Mouse (Mus musculus) embryonic facial prominence, embryonic 12.5 days (tissue): ENCODE data around the gene Prkar1a. TPM values are rescaled to one million over a fixed set of nuclear protein-coding genes. Genes with fewer than 3 reads are reported as not detected.
"Not testable (repeated sequence)": the region's sequence is repeated elsewhere in the genome, so short reads cannot be mapped to it uniquely, and the experiment has no call there.

ENCODE experiments used
- ATAC-seq: fragments of 200-750 bp; cut with Nextera tagmentation; 2 replicates; pipeline ENCODE4 v1.8.0; 2017; ENCODE audit not compliant: insufficient number of reproducible peaks, insufficient read depth, low FRiP score, low TSS enrichment
- H3K27ac ChIP-seq: fragments of 300-500 bp; sonication (generic); 2 replicates; pipeline ENCODE4 v1.5.1; 2016; ENCODE audit warnings: mild to moderate bottlenecking
- H3K27me3 ChIP-seq: fragments of 300-500 bp; sonication (generic); 2 replicates; pipeline ENCODE4 v1.6.1; 2016; ENCODE audit warnings: mild to moderate bottlenecking, moderate library complexity
- H3K36me3 ChIP-seq: fragments of 300-500 bp; sonication (generic); 2 replicates; pipeline ENCODE4 v1.6.1; 2016; ENCODE audit warnings: mild to moderate bottlenecking
- H3K4me1 ChIP-seq: fragments of 300-500 bp; sonication (generic); 2 replicates; pipeline ENCODE4 v1.6.1; 2016
- H3K4me2 ChIP-seq: fragments of 300-500 bp; sonication (generic); replicated peaks from 2 replicates; pipeline ENCODE4 v1.6.1; 2016; ENCODE audit warnings: mild to moderate bottlenecking, moderate library complexity
- H3K4me3 ChIP-seq: fragments of 300-500 bp; sonication (generic); 2 replicates; pipeline ENCODE4 v1.5.1; 2016; ENCODE audit warnings: mild to moderate bottlenecking
- H3K9ac ChIP-seq: fragments of 300-500 bp; sonication (generic); 2 replicates; pipeline ENCODE4 v1.6.1; 2016; ENCODE audit warnings: mild to moderate bottlenecking, moderate library complexity
- H3K9me3 ChIP-seq: fragments of 300-500 bp; sonication (generic); 2 replicates; pipeline ENCODE4 v1.6.1; 2016; ENCODE audit warnings: mild to moderate bottlenecking, moderate library complexity
- WGBS: fragments of 180-500 bp; shearing (Covaris S2); methylation state at CpG from one replicate; pipeline ENCODE4 v1.1.7; 2016; 5-methylcytosine and 5-hydroxymethylcytosine counted together
- polyA plus RNA-seq: library from polyadenylated mRNA; unstranded; fragments of >200 nt; fragmentation: Nextera tagmentation; extraction: Ambion mirVana; gene quantifications from 2 replicates; pipeline ENCODE4 v1.2.1, GENCODE M21; 2016

Prkar1a gene
- polyA plus RNA-seq = 375 and 392 TPM in 2 replicates

DNA sequence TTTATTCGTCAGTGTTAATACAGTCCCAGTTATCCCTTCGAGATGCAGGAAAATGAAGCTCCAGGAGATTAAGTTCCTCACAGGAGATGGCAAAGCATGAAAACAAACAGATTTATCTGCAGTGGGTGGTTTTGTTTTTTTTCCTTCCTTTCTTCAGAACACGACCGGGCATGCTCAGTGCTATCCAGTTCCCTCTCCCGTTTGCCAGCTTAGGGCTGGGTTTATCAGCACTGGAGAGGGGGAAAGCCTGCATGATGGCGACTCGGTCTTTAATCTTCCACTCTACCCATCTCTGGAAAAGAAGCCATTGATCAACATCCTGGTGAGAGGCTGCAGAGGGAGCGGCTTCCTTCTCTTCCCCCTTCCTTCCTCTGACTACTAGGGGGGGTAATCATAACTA lies at the start of gene Prkar1a:
TSS of gene Prkar1a (plus strand) at position 200 of the 400 bp plus-strand sequence.
- WGBS = 32% methylated on average over 8 of the region's 8 CpGs
- Histone ChIP-seq H3K9ac (peak within 1 kb of the TSS; percentile 98), H3K36me3 (no peaks in the 10 kb centered on the region), H3K27me3 (no peaks in the 10 kb centered on the region), H3K4me3 (peak within 1 kb of the TSS; percentile 96), H3K27ac (peak within 1 kb of the TSS; percentile 96), H3K4me1 (peaks cover 24% of the 10 kb centered on the region), H3K4me2 (peak within 1 kb of the TSS; percentile 68), H3K9me3 (no peaks in the 10 kb centered on the region)
- no peak for ATAC-seq

DNA sequence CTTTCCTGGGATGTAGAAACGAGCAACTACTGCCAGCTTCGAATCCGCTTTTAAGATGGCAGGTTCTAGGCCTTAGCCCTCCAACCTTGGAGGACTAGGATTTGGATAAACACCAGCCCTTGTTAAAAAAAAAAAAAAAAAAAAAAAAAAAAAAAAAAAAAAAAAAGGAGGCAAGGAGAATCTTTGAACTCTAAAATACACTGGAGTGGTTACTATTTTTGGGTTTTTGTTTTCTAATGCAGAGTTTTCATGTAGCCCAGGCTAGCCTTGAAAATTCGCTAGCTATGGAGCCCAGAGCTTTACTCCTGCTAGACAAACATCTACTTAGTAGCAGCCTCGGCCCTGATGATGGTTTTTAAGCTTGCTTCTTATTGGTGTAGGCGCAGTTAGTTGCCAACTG lies 41.6 kb upstream of the Prkar1a start:
- H3K27me3 ChIP-seq = no peaks in the 10 kb centered on the region
- H3K4me2 ChIP-seq = no peak overlapping the region
- 84% methylated on average over 6 of the region's 6 CpGs for WGBS
- H3K4me3 ChIP-seq = no peak overlapping the region
- H3K36me3 ChIP-seq = peaks cover 19% of the 10 kb centered on the region
- no peak overlapping the region for H3K9ac ChIP-seq
- H3K4me1 ChIP-seq = peaks cover 13% of the 10 kb centered on the region
- no peak overlapping the region for H3K27ac ChIP-seq
- H3K9me3 ChIP-seq = no peaks in the 10 kb centered on the region
- no peak for ATAC-seq

DNA sequence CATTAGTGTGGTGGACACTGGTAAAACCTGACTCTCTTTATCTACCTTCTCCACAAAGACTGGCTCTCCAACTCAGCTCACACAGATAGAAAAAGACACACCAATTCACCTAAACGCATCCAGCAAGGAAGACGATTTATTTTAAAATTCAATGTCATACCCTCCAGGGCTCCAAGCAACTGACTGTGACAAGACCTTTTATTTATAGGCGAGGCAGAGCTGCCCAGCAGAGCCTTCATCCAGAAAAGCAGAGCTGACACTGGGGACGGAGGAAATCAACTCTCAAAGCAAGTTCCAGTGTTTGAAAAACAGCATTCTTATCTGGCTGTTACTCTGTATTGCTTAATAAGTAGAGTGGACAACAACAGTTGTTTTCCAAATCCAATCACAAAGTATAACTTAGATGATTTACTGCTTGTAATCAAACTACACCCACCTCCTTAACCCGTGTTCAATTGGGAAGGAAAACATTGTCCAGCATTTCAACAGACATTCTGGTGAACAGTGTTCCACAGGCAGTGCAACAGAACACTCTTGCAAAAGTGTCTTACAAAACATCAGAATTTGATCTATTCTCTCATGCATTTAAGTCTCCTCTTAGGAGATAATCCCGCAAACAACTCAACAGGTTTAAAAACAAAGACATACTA lies 40.1 kb upstream of the Prkar1a start:
- Histone ChIP-seq H3K9me3 (no peaks in the 10 kb centered on the region), H3K4me1 (peaks cover 13% of the 10 kb centered on the region), H3K4me3 (no peak overlapping the region), H3K4me2 (0 out of 2 replicates have a peak overlapping the region, but pooled peaks have one; percentile 78), H3K9ac (no peak overlapping the region), H3K27ac (no peak overlapping the region), H3K36me3 (0 out of 2 replicates have a peak, but pooled peaks cover 6% of the 10 kb centered on the region), H3K27me3 (no peaks in the 10 kb centered on the region)
- ATAC-seq = no peak
- WGBS = 70% methylated on average over 6 of the region's 6 CpGs

DNA sequence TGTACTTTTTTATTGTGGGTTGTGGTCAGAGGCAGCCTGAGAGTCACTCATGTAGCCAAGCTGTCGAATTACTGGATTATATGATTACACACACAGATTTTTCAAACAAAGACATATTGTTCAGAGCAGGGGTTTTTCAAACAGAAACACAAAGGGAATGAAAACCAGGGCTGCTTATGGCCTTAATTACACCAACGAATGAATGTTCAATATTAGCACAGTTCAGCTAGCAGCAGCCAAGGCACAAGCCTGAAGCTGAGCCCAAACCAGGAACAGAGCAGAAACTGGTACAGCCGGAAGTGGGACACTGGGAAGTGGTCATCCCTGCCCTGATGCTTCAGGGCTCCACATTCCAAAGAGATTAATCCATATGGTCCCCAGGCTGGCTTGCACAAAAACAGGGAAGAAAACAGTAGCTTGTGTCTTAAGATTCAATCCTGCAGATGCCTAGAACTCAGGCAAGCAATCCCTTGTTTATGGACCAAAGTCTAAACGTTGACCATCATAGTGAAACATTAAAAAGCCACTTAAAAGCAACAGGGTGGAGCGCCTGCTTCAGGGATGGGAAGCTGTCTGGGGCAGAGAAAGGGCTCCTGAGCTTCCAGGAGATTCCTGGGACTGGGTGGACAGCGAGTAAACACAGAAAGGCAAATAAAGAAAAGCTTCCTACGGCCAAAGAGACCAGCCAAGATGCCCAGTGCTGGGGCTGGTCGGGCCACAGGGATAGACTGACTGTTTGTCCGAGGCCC lies 39.0 kb upstream of the Prkar1a start:
- Histone ChIP-seq H3K4me2 (peak overlapping the region; percentile 78), H3K9ac (peak overlapping the region; percentile 72), H3K36me3 (no peaks in the 10 kb centered on the region), H3K9me3 (no peaks in the 10 kb centered on the region), H3K4me3 (peak overlapping the region; percentile 73), H3K27ac (peak overlapping the region; percentile 82; the same call in 1 of the 2 replicates), H3K4me1 (peaks cover 13% of the 10 kb centered on the region), H3K27me3 (no peaks in the 10 kb centered on the region)
- 8% methylated on average over 9 of the region's 9 CpGs for WGBS
- ATAC-seq = no peak

DNA sequence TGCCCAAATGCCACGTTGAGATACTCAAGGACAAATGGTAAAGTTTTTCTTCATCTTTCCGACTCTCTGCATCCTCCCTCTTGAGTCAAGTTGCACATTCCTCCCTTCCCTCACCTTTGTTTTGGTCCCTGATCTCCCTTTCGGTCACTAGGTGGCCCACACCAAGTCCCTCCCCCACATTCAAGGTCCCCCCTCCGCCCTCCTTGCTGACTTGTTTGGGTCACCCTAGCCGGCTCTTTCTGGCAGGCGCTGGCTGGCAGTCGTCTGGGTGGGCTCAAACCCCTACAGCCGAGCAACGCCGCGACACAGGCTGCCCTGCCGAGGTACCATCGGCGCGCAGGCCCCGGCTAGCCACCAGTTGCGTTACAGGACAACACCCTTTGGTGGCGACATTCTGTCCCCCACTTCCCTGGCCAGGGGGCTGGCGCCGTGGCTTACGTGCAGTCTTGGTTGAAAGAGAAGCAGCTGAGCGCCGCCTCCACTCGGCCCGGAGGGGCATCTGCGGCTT lies 38.4 kb upstream of the Prkar1a start:
- peak overlapping the region; percentile 73 for H3K4me3 ChIP-seq
- no peaks in the 10 kb centered on the region for H3K9me3 ChIP-seq
- H3K27ac ChIP-seq = peak overlapping the region; percentile 82
- under 1% methylated on average over 26 of the region's 26 CpGs for WGBS
- H3K9ac ChIP-seq = peak overlapping the region; percentile 72
- no peaks in the 10 kb centered on the region for H3K36me3 ChIP-seq
- H3K27me3 ChIP-seq = no peaks in the 10 kb centered on the region
- H3K4me2 ChIP-seq = peak overlapping the region; percentile 78
- ATAC-seq = peak; percentile 38
- H3K4me1 ChIP-seq = peaks cover 13% of the 10 kb centered on the region

DNA sequence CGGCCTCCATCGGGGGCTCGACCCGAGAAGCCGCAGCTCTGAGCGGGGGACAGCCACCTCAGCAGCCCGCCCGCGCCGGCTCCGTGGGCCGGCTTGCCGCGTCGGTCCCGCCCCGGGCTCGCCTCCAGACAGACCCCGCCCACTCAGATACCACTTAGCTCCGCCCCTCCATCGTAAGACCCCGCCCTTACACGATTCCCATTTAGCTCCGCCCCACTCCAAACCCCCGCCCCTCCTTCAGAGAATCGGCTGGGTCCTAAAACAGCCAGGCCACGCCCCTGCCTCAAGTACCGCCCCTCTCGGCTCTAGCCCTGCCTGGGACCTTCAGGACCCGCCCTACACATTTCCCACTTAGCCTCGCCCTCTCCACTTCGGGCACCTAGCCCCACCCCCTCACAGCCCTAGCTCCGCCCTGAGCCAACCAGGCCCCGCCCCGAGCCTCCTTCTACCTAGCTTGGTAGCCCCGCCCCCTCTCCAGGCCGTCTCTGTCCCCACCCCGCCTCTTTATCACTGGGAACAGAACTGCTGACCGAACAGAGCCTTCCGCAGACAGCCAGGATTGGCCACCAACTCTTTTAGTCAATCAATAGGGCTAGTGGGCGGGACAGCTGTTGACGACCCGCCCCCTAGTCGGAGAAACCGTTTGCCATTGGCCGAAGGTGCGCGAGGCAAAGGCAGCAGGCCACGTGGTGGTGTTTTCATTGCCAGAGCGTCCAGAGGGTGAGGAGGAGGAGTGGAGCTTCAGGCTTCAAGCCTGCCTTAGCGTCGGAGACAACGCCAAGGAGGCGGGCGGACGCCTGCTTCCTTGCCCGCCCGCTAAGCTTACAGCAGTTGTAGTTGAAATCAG lies 37.7 kb upstream of the Prkar1a start, which contains the start of gene Wipi1:
TSS of gene Wipi1 (minus strand) at position 665 of the 847 bp plus-strand sequence.
- ATAC-seq = peak; percentile 95
- Histone ChIP-seq H3K4me2 (peak within 1 kb of the TSS; percentile 78), H3K9me3 (no peaks in the 10 kb centered on the region), H3K27ac (peak within 1 kb of the TSS; percentile 82), H3K36me3 (no peaks in the 10 kb centered on the region), H3K9ac (peak within 1 kb of the TSS; percentile 72), H3K27me3 (no peaks in the 10 kb centered on the region), H3K4me3 (peak within 1 kb of the TSS; percentile 73), H3K4me1 (peaks cover 13% of the 10 kb centered on the region)
- WGBS = under 1% methylated on average over 58 of the region's 58 CpGs

DNA sequence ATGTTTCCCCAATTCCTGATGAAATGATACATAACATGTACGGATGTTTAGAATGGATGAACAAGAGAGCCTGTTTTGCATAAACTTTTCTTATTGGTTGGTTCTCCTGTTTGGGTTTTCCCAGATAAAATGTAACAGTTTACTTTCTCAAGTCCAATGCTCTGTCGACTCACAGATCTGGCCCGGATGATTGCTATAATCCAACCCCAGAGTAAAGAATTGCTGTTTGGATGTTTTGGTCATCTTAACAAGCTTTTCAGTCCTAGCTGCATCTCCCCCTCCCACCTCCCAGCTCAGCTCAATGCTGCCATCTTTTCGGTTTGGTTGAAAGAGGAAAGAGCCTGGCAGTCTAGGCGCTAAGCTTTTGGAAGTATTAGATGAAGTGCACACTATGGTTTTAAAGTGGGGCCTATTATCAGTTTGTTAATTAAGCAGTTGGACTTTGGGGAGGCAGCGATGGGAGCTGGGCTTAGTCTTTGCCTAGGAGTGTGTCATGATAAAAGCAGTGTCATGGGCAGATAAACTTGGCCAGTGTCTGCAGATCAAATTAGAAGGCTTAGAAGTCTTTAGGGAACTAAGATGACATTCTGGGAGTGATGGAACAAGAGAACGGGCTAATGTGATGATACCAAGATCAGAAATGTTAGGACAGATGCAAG lies 36.2 kb upstream of the Prkar1a start:
- no peak for ATAC-seq
- no peak overlapping the region for H3K27ac ChIP-seq
- no peaks in the 10 kb centered on the region for H3K9me3 ChIP-seq
- no peaks in the 10 kb centered on the region for H3K36me3 ChIP-seq
- H3K9ac ChIP-seq = no peak overlapping the region
- no peak overlapping the region for H3K4me2 ChIP-seq
- H3K4me3 ChIP-seq = no peak overlapping the region
- WGBS = 73% methylated on average over 7 of the region's 7 CpGs
- H3K4me1 ChIP-seq = peaks cover 13% of the 10 kb centered on the region
- no peaks in the 10 kb centered on the region for H3K27me3 ChIP-seq

DNA sequence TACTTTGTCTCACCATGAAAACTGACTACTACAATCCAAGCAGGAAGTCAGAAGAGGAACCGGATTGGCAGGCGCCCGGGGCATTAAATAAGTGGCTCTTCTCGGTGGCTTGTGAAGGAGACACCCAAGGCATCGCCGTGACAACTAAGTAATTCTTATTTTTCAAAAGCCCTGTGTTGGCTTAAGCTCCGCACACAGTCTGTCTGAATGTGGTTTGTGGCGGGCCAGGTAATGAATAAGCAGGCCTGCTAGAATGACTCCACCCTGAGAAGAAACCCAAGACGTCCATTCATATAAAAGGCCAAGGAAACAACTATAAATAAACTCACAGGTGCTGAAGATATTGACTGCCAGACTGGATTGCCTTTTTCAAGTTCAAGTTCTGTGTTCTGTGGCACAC lies 33.9 kb upstream of the Prkar1a start:
- ATAC-seq = no peak

DNA sequence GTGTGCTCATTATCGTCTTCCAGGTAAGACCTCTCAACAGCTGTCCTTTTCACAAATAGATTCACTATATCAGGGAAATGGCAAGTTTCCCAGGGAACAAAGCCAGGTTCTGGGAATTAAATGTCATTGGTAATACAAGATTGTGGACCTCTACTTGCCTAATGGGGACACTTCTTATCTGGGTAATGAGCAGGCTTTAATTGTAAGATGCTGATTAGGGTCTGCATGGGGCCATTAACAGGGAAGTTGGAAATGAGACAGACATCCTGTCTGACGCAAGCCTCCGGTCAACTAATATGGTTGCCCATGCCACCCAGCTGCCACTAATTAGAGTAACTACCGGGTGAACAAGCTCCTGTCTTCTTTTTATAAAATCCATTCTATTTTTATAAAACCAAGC lies 32.9 kb upstream of the Prkar1a start:
- H3K4me3 ChIP-seq = no peak overlapping the region
- no peak overlapping the region for H3K9ac ChIP-seq
- no peaks in the 10 kb centered on the region for H3K4me1 ChIP-seq
- no peak overlapping the region for H3K4me2 ChIP-seq
- no peak for ATAC-seq
- no peaks in the 10 kb centered on the region for H3K9me3 ChIP-seq
- H3K36me3 ChIP-seq = no peaks in the 10 kb centered on the region
- 41% methylated on average over 4 of the region's 4 CpGs for WGBS
- no peak overlapping the region for H3K27ac ChIP-seq
- no peaks in the 10 kb centered on the region for H3K27me3 ChIP-seq

More for the DNA sequence above, 33.9 kb upstream of the Prkar1a start:
- Histone ChIP-seq H3K27ac (no peak overlapping the region), H3K4me2 (no peak overlapping the region), H3K27me3 (no peaks in the 10 kb centered on the region), H3K9ac (no peak overlapping the region), H3K4me1 (peaks cover 3% of the 10 kb centered on the region; the same call in 1 of the 2 replicates), H3K36me3 (no peaks in the 10 kb centered on the region), H3K9me3 (no peaks in the 10 kb centered on the region), H3K4me3 (no peak overlapping the region)
- WGBS = 59% methylated on average over 9 of the region's 9 CpGs

DNA sequence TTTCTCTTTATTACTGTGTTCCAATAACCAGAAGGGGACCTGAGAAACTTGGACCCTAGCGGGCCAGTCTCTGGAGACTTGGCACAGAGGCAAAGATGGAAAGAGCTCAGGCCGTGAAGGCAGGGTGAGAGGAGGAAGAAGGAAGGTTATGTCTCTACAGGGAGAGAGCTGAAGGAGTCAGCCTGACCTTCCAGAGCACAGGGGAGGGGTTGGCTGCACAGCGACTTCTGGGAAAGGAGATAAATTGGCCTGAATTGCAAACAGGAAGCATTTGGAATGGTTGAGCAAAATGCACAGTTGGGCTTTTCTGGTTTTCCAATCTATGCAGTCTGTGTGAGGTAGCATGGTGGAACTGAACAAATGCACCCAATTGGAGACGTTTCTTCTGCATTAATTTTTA lies 32.4 kb upstream of the Prkar1a start:
- H3K27me3 ChIP-seq = no peaks in the 10 kb centered on the region
- no peaks in the 10 kb centered on the region for H3K36me3 ChIP-seq
- no peak overlapping the region for H3K27ac ChIP-seq
- no peak overlapping the region for H3K4me3 ChIP-seq
- no peak overlapping the region for H3K4me2 ChIP-seq
- no peak overlapping the region for H3K9ac ChIP-seq
- H3K9me3 ChIP-seq = no peaks in the 10 kb centered on the region
- 57% methylated on average over 4 of the region's 4 CpGs for WGBS
- ATAC-seq = no peak
- 0 out of 2 replicates have a peak, but pooled peaks cover under 1% of the 10 kb centered on the region for H3K4me1 ChIP-seq

DNA sequence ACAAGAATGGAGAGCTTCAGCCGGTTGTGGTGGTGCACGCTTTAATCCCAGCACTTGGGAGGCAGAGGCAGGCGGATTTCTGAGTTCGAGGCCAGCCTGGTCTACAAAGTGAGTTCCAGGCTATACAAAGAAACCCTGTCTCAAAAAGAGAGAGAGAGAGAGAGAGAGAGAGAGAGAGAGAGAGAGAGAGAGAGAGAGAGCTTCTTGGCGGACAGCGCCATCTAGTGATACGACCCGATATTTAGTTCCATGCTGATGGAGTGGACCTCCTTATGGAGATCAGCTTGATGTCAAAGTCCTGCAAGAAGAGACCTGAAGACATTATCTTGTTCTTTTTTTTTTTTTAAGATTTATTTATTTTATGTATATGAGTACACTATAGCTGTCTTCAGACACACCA lies 30.1 kb upstream of the Prkar1a start:
- H3K4me3 ChIP-seq, H3K9ac ChIP-seq, H3K4me2 ChIP-seq, H3K27me3 ChIP-seq, ATAC-seq, H3K27ac ChIP-seq, H3K36me3 ChIP-seq, H3K9me3 ChIP-seq: not testable (repeated sequence)
- 31% methylated on average over 8 of the region's 8 CpGs for WGBS
- peaks cover 16% of the 10 kb centered on the region for H3K4me1 ChIP-seq
